Mouse (Mus musculus): ENCODE results near the gene Mis12.

DNA sequence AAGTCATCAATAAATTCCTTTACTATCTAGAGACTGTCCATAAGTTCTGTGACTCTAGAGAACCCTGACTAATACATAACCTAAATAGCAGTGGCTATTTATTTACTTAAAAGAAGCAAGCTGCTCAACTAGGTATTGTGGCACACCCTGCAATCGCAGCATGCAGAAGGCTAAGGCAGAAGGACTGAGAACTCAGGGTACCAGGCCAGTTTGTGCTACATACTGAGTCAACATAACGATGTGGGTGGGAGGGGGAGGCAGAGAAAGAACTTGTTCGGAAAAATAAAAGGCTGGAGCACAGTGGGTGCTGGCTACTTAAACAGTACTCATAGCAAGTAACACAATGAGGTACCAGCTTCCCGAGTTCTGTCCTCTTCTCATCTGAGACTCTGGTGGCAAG, 18.2 kb upstream of the Mis12 start:
- no peak for TF ChIP-seq TAL1 (IDR thresholded peaks at IDR 0.05; ENCODE audit: low read length)
- no peak for TF ChIP-seq GATA1 (IDR thresholded peaks at IDR 0.05; ENCODE audit: low read length)

Measured in erythroblast, embryonic 14.5 days (primary cell).